Mouse (Mus musculus) kidney, postnatal 0 days (tissue): ENCODE data around the gene Ceacam1. TPM values are rescaled to one million over a fixed set of nuclear protein-coding genes. Genes with fewer than 3 reads are reported as not detected.
A peak's percentile ranks its signal among the peaks of the same experiment; 100 is the strongest.
"Not testable (repeated sequence)": the region's sequence is repeated elsewhere in the genome, so short reads cannot be mapped to it uniquely, and the experiment has no call there.

Experiments
- ATAC-seq: fragments of 200-750 bp; cut with Nextera tagmentation; replicated peaks from 2 replicates; pipeline ENCODE4 v1.8.0; 2017; ENCODE audit warnings: low read depth, moderate number of reproducible peaks, moderate TSS enrichment, moderate library complexity; ENCODE audit not compliant: low FRiP score
- DNase-seq: peaks from one replicate; pipeline ENCODE4 v3.0.0-alpha.2; 2016; ENCODE audit warnings: low spot score
- H3K27ac ChIP-seq: fragments of 300-500 bp; sonication (generic); 2 replicates; pipeline ENCODE4 v1.5.1; 2014; ENCODE audit warnings: mild to moderate bottlenecking
- H3K27me3 ChIP-seq: fragments of 300-500 bp; sonication (generic); 2 replicates; pipeline ENCODE4 v1.6.1; 2014; ENCODE audit warnings: low read length, mixed read lengths; ENCODE audit not compliant: insufficient read depth
- H3K36me3 ChIP-seq: fragments of 300-500 bp; sonication (generic); 2 replicates; pipeline ENCODE4 v1.6.1; 2014; ENCODE audit warnings: low read length, mixed read lengths; ENCODE audit not compliant: insufficient read depth
- H3K4me1 ChIP-seq: fragments of 300-500 bp; sonication (generic); replicated peaks from 2 replicates; pipeline ENCODE4 v1.6.1; 2014; ENCODE audit warnings: antibody characterized with exemption, low read length, mixed read lengths; ENCODE audit not compliant: insufficient read depth
- H3K4me2 ChIP-seq: fragments of 300-500 bp; sonication (generic); 2 replicates; pipeline ENCODE4 v1.6.1; 2014; ENCODE audit warnings: mild to moderate bottlenecking, low read length, moderate library complexity, mixed read lengths
- H3K4me3 ChIP-seq: fragments of 300-500 bp; sonication (generic); replicated peaks from 2 replicates; pipeline ENCODE4 v1.5.1; 2014; ENCODE audit warnings: low read depth, low read length
- H3K9ac ChIP-seq: fragments of 300-500 bp; sonication (generic); 2 replicates; pipeline ENCODE4 v1.6.1; 2014; ENCODE audit warnings: low read depth, low read length
- H3K9me3 ChIP-seq: fragments of 300-500 bp; sonication (generic); replicated peaks from 2 replicates; pipeline ENCODE4 v1.6.1; 2016; ENCODE audit warnings: low read length, inconsistent platforms, mixed read lengths
- CTCF ChIP-seq: IDR thresholded peaks from 2 replicates; pipeline ENCODE4 v1.5.1; 2016; ENCODE audit warnings: antibody characterized with exemption, low read depth, mild to moderate bottlenecking, moderate library complexity
- WGBS: fragments of 180-500 bp; shearing (Covaris S2); extraction: QIAGEN DNeasy Blood & Tissue Kit; methylation state at CpG from one replicate; pipeline ENCODE4 v1.1.7; 2014; 5-methylcytosine and 5-hydroxymethylcytosine counted together
- polyA plus RNA-seq: library from polyadenylated mRNA; unstranded; fragments of >200 nt; fragmentation: Nextera tagmentation; extraction: Ambion mirVana; gene quantifications from 2 replicates; pipeline ENCODE4 v1.2.1, GENCODE M21; 2015

The Ceacam1 gene
- polyA plus RNA-seq, 1 experiment from 2014 or later: 6.3 TPM

GRCm38 (mm10) chr7:25428321-25428720 lies 49.1 kb downstream of the Ceacam1 start:
- no peak overlapping the region for H3K4me3 ChIP-seq
- no peaks in the 10 kb centered on the region for H3K27me3 ChIP-seq
- H3K27ac ChIP-seq: no peak overlapping the region
- H3K9me3 ChIP-seq: no peaks in the 10 kb centered on the region
- no peak overlapping the region for H3K4me2 ChIP-seq
- peaks cover 6% of the 10 kb centered on the region; the same call in 1 of the 2 replicates for H3K4me1 ChIP-seq
- no peak for ATAC-seq
- no peak overlapping the region for H3K9ac ChIP-seq
- DNase-seq: no peak
- no peaks in the 10 kb centered on the region for H3K36me3 ChIP-seq
- TF ChIP-seq CTCF: no peak
- 90% methylated on average over 3 of the region's 3 CpGs for WGBS

GRCm38 (mm10) chr7:25427144-25427543 lies 50.3 kb downstream of the Ceacam1 start:
- H3K4me3 ChIP-seq: no peak overlapping the region
- DNase-seq (no peak), ATAC-seq (no peak)
- no peaks in the 10 kb centered on the region for H3K36me3 ChIP-seq
- H3K27me3 ChIP-seq: no peaks in the 10 kb centered on the region
- TF ChIP-seq CTCF: no peak
- H3K27ac ChIP-seq: no peak overlapping the region
- no peaks in the 10 kb centered on the region for H3K9me3 ChIP-seq
- no peak overlapping the region for H3K9ac ChIP-seq
- 83% methylated on average over 5 of the region's 5 CpGs for WGBS
- no peak overlapping the region for H3K4me2 ChIP-seq
- no peaks in the 10 kb centered on the region for H3K4me1 ChIP-seq

GRCm38 (mm10) chr7:25426380-25426779 lies 51.0 kb downstream of the Ceacam1 start:
- not testable (repeated sequence) for H3K27me3 ChIP-seq, H3K27ac ChIP-seq, H3K4me3 ChIP-seq, H3K4me1 ChIP-seq, H3K4me2 ChIP-seq, DNase-seq, H3K9me3 ChIP-seq, H3K36me3 ChIP-seq, H3K9ac ChIP-seq, ATAC-seq
- 94% methylated on average over 4 of the region's 4 CpGs for WGBS

GRCm38 (mm10) chr7:25424429-25424828 lies 53.0 kb downstream of the Ceacam1 start:
- Histone ChIP-seq H3K4me2 (no peak overlapping the region), H3K27ac (no peak overlapping the region), H3K4me3 (no peak overlapping the region), H3K9me3 (no peaks in the 10 kb centered on the region), H3K36me3 (no peaks in the 10 kb centered on the region), H3K9ac (no peak overlapping the region), H3K27me3 (no peaks in the 10 kb centered on the region), H3K4me1 (no peaks in the 10 kb centered on the region)
- 32% methylated on average over 4 of the region's 4 CpGs for WGBS
- ATAC-seq (no peak), DNase-seq (peak; percentile 86)
- peak; percentile 84 for TF ChIP-seq CTCF

- Histone ChIP-seq H3K4me3 (no peak overlapping the region), H3K4me1 (no peaks in the 10 kb centered on the region), H3K27me3 (no peaks in the 10 kb centered on the region), H3K27ac (no peak overlapping the region), H3K9ac (no peak overlapping the region), H3K4me2 (no peak overlapping the region), H3K36me3 (no peaks in the 10 kb centered on the region), H3K9me3 (no peaks in the 10 kb centered on the region)
- DNase-seq (no peak), ATAC-seq (no peak)
- TF ChIP-seq CTCF: no peak
- WGBS: 80% methylated on average over 16 of the region's 16 CpGs
These were observed 55.0 kb downstream of the Ceacam1 start for GRCm38 (mm10) chr7:25422286-25422841.

- no peaks in the 10 kb centered on the region for H3K27me3 ChIP-seq
- no peak overlapping the region for H3K4me3 ChIP-seq
- TF ChIP-seq CTCF: no peak
- no peak overlapping the region for H3K4me2 ChIP-seq
- WGBS: 79% methylated on average over 4 of the region's 4 CpGs
- DNase-seq: no peak
- no peak overlapping the region for H3K9ac ChIP-seq
- no peak overlapping the region for H3K27ac ChIP-seq
- H3K9me3 ChIP-seq: no peaks in the 10 kb centered on the region
- H3K36me3 ChIP-seq: no peaks in the 10 kb centered on the region
- ATAC-seq: no peak
- H3K4me1 ChIP-seq: no peaks in the 10 kb centered on the region
These were observed 57.5 kb downstream of the Ceacam1 start for GRCm38 (mm10) chr7:25419943-25420342.

- no peak overlapping the region for H3K9ac ChIP-seq
- ATAC-seq (no peak), DNase-seq (no peak)
- no peaks in the 10 kb centered on the region for H3K27me3 ChIP-seq
- H3K9me3 ChIP-seq: no peaks in the 10 kb centered on the region
- no peak overlapping the region for H3K4me3 ChIP-seq
- no peak overlapping the region for H3K4me2 ChIP-seq
- H3K27ac ChIP-seq: no peak overlapping the region
- 81% methylated on average over 8 of the region's 8 CpGs for WGBS
- no peaks in the 10 kb centered on the region for H3K4me1 ChIP-seq
- TF ChIP-seq CTCF: no peak
- no peaks in the 10 kb centered on the region for H3K36me3 ChIP-seq
These were observed 57.9 kb downstream of the Ceacam1 start for GRCm38 (mm10) chr7:25419536-25419935.
